In genomic region chr2:25111184-25111791, GRCm38 (mm10) we compare ENCODE assay signal across 9 mouse cellular contexts. TPM values are rescaled to one million over a fixed set of nuclear protein-coding genes. Genes with fewer than 3 reads are reported as not detected.
DNase-seq lines count a peak whose midpoint lies in the region; ATAC-seq and TF ChIP-seq lines count a peak whose summit lies in the region.
"Had no signal": no experiment of that assay in that cellular context is flagged by ENCODE, and none has a peak within 500 bp of the region (broad histone marks: within the 10 kb centered on the region; RNA-seq: fewer than 3 reads in every experiment).

No protein-coding gene starts in this region.

- peak; percentile 12 for DNase-seq in thymus, postnatal 14 days
- no peak for DNase-seq in thymus, postnatal 25 days
- peak in 1 of 2 experiments; percentile 26 for DNase-seq in heart, adult 2 months
- DNase-seq in kidney, postnatal 36 days, result peak; percentile 27 to 48
- DNase-seq in gastrocnemius, adult 8-10 months (ENCODE audit: low spot score in 2 of 2), result no peak
- no peak for DNase-seq in adrenal gland, adult 18-20 months (ENCODE audit: low spot score in 2 of 2)
- DNase-seq in gastrocnemius, postnatal 14 days, result no peak

- H3K27ac ChIP-seq in heart, adult 2 months, result peak overlapping the region; percentile 71

- 22% methylated on average over 9 of the region's 9 CpGs for WGBS in heart, adult 2 months

- ATAC-seq in monocyte, adult 5-6 weeks (replicated peaks; ENCODE audit: insufficient number of reproducible peaks, low FRiP score, low TSS enrichment, poor library complexity, severe bottlenecking), result peak; percentile 59; the same call in 1 of the 2 replicates

- no peak overlapping the region for H3K4me3 ChIP-seq in heart, adult 2 months

- TF ChIP-seq CTCF in heart, adult 2 months (IDR thresholded peaks at IDR 0.05), result no peak

- H3K36me3 ChIP-seq in heart, adult 2 months (ENCODE audit: control insufficient read depth, insufficient read depth, low read length), result no peaks in the 10 kb centered on the region

- H3K4me1 ChIP-seq in heart, adult 2 months (ENCODE audit: control insufficient read depth, insufficient read depth, low read length), result peaks cover 17% of the 10 kb centered on the region

- no peaks in the 10 kb centered on the region for H3K27me3 ChIP-seq in heart, adult 2 months (ENCODE audit: control insufficient read depth, insufficient read depth, low read length)

- TF ChIP-seq POLR2A in heart, adult 2 months (IDR thresholded peaks at IDR 0.05; ENCODE audit: insufficient read depth, low read depth, low read length), result no peak

- H3K79me2 ChIP-seq in heart, adult 2 months (replicated peaks; ENCODE audit: control insufficient read depth, insufficient read depth, low read length), result no peaks in the 10 kb centered on the region

- H3K9ac ChIP-seq in heart, adult 2 months (ENCODE audit: low read depth, low read length), result no peak overlapping the region

- intact Hi-C loops in heart, adult 2 months (cut with DNase I), result no loop called here
- intact Hi-C loops in gastrocnemius, postnatal 14 days (cut with DNase I; ENCODE audit: low total_unique reads), result no loop called here

- 0 out of 2 replicates have a peak, but pooled peaks have one; percentile 57 for TF ChIP-seq EP300 in heart, adult 2 months (IDR thresholded peaks at IDR 0.05; ENCODE audit: insufficient read depth, low read depth, low read length)

RNA-seq across cellular contexts. Expression of gene Noxa1, which starts 16.3 kb away (rescaled TPM):
- total RNA-seq in heart, adult 2 months (2021), result not detected
- not detected in 2 replicates for polyA plus RNA-seq in heart, adult 2 months (2012; rRNA removed)
- total RNA-seq in monocyte, adult 5-6 weeks (2017), result 0.78 TPM in 1 of 3 replicates, not detected in the others
- not detected for total RNA-seq in gastrocnemius, adult 8-10 months (2022)
- not detected for total RNA-seq in adrenal gland, adult 18-20 months (2021)
- not detected for total RNA-seq in gastrocnemius, postnatal 14 days (2021)
- total RNA-seq: neutrophil, adult 5-6 weeks had no signal

RNA-seq across cellular contexts. Expression of gene Entpd8, which starts 31.2 kb away (rescaled TPM):
- not detected for total RNA-seq in heart, adult 2 months (2021)
- polyA plus RNA-seq in heart, adult 2 months (2012; rRNA removed), result not detected in 2 replicates
- not detected in 3 replicates for total RNA-seq in monocyte, adult 5-6 weeks (2017)
- total RNA-seq in gastrocnemius, adult 8-10 months (2022), result not detected
- total RNA-seq in adrenal gland, adult 18-20 months (2021), result not detected
- total RNA-seq in gastrocnemius, postnatal 14 days (2021), result not detected
- total RNA-seq: neutrophil, adult 5-6 weeks had no signal

RNA-seq across cellular contexts. Expression of gene Nsmf, which starts 57.1 kb away (rescaled TPM):
- total RNA-seq in heart, adult 2 months (2021), result 10 to 100 TPM; 12.4 to 13.3 TPM
- polyA plus RNA-seq in heart, adult 2 months (2012; rRNA removed), result 46.9 and 49.8 TPM in 2 replicates
- 7.6 to 28.3 TPM (median 20.0 TPM) in 3 replicates for total RNA-seq in monocyte, adult 5-6 weeks (2017)
- total RNA-seq in gastrocnemius, adult 8-10 months (2022), result 1 to 10 TPM; 5.6 to 8.4 (median 7.2) TPM
- total RNA-seq in adrenal gland, adult 18-20 months (2021), result 10 to 100 TPM; 43.4 to 55.4 TPM
- total RNA-seq in gastrocnemius, postnatal 14 days (2021), result 10 to 100 TPM; 16.7 to 19.5 TPM

Comparison
In these comparisons a context has a peak if more than half of its experiments do, and no peak if none do; other contexts are left out.
1. DNase-seq: peak in thymus, postnatal 14 days (single experiment) and kidney, postnatal 36 days (2 of 2); none in thymus, postnatal 25 days (single experiment), gastrocnemius, adult 8-10 months (0 of 2), adrenal gland, adult 18-20 months (0 of 2) and gastrocnemius, postnatal 14 days (single experiment).